Mouse (Mus musculus): ENCODE data around the gene Gpr153.

Gpr153 gene

GRCm38 (mm10) chr4:152273621-152274236 lies at the start of gene Gpr153:
TSS of gene Gpr153 (plus strand) at chr4:152274232.
- WGBS = 3% methylated on average over 41 of the region's 48 CpGs

DNA sequence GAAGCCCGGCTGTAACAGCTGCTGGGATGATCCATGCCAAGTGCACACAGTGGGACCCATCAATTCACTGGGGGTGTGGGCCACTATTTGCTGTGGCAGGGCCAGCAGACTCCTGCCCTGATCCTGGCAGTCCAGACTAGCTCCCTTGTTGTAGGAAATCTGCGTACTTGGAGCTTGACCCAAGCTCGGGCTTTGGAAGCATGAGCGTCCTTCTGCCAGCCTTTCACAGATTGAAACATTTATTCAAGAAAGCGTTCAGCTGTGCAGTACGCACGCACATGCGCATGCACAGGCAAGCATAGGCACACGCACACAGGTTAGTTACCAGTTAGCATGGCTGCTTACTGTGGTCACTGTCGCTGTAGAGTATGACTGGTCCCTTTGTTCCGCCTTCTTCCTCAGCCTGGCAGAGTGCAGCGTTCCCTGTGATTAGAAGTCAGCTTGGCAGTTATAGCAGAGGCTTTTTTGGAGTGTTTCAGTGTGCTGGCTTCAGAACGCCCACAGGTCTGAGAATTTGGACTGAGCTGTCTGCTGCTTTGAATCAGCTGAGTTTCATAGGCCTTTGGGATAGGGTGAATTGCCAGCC lies 47.0 kb upstream of the Gpr153 start:
- 27% methylated on average over 13 of the region's 13 CpGs for WGBS

- WGBS = 73% methylated on average over 12 of the region's 12 CpGs
These were observed 46.1 kb upstream of the Gpr153 start for GRCm38 (mm10) chr4:152227749-152228527.

DNA sequence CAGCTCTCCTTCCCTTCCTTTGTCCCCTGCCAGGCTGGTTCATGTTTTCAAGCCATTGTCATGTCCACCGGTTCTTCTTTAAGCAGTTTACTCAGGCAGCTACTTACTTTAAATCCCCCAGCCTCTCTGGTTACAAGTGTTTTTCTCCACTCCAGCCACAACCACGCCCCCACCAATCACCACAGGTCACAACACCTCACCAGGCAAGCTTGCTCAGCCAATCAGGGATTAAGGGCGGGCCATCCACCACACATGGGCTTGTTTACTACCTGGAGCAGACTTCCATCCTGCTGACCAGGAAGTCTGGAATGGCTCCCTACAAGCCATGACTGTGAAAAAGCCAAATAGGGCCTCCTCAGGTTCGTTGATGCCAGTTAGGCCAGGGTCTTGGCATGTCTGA lies 43.7 kb upstream of the Gpr153 start:
- WGBS = 72% methylated on average over 4 of the region's 4 CpGs

- 85% methylated on average over 7 of the region's 7 CpGs for WGBS
These were observed 42.7 kb upstream of the Gpr153 start for GRCm38 (mm10) chr4:152231326-152231725.

- 96% methylated on average over 4 of the region's 4 CpGs for WGBS
These were observed 41.6 kb upstream of the Gpr153 start for GRCm38 (mm10) chr4:152232411-152232903.

DNA sequence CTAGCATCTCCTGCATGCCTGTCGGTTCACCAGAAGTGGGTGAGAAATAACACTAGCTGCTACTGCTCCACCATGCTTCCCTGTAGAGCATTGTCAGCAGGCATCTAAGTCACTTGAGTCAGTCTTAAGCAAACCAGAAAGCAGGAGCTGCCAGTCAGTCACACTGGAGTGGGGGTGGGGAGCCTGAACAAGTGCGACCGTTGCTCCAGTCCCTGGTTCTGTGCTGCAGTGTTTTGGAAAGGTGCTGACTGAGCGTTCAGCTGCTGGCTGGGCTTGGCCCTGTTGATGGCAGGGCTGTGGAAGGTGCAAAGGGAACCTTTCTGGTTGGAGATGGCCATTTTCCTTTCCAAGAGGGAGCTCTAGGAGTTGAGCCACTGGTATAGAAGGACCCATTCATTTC lies 34.1 kb upstream of the Gpr153 start:
- WGBS = 49% methylated on average over 4 of the region's 4 CpGs

DNA sequence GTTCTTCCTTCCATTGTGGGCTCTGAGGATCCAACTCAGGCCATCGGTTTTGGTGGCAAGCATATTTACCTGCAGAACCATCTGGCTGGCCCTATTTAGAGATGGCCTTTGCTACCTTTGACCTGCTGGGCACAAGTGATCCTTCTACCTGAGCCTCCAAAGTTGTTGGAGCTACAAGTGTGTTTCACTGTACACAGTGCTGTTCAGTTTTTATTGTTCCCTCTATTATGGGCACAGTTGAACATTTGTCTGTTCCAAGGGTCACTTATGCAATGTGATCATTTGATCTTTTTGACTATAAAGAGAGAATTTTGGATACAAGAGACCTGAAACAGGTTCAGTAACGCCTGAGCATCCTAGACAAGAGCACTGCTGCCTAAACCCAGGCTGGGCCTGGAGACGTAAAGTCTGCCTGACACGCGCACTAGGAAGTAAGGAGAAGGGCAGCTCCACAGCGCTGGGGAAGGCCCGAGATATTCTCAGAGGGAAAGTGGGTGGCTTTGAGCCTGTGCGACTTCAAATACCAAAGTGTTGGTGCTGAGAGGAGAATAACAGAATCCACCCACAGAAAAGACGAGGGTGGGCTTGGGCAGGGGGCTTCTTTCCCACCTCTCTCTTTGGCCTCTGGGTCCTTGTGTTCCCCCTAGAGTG lies 30.7 kb upstream of the Gpr153 start:
- WGBS = 56% methylated on average over 9 of the region's 9 CpGs

DNA sequence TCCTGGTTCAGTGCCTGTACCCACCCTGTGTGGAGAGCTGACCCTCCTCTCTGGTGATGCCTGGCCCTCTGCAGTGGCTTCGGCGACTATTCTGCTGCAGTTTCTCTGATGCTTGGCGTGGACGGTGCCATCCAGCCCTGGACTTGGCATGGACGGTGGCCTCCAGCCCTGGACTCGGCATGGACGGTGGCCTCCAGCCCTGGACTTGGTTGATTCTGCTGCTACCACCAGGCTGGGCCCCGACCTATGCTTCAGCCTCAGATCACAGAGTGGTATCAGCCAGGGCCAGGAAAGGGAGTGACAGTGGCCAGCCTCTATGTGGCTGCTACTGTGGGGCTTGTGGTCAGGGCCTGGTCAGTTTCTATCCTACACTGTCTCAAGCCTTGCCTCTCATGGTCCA lies 30.1 kb upstream of the Gpr153 start:
- WGBS = 84% methylated on average over 8 of the region's 8 CpGs

- 59% methylated on average over 11 of the region's 11 CpGs for WGBS
These were observed 29.2 kb upstream of the Gpr153 start for GRCm38 (mm10) chr4:152244545-152245522.

DNA sequence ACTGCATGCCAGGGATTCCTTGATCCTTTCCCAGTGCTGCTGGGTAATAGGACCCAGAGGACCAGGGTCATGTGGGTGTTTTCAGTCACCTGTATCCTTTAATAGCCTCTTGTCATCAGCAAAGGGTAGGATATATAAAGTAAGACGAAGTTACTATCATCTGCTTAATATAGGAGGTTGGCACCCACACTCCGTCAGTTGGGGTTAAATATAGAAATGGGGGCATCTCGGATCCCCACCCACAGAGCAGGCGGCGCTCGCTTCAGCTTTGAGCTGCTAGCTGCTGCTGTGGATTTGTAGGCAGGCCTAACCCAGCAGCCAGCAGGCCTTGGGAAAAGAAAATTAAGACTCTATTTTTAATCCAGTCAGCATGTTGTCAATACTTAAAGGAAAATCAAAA lies 28.0 kb upstream of the Gpr153 start:
- 35% methylated on average over 6 of the region's 6 CpGs for WGBS

- WGBS = 51% methylated on average over 3 of the region's 3 CpGs
These were observed 26.8 kb upstream of the Gpr153 start for GRCm38 (mm10) chr4:152247195-152247594.

- WGBS = 89% methylated on average over 6 of the region's 6 CpGs
These were observed 23.4 kb upstream of the Gpr153 start for GRCm38 (mm10) chr4:152250615-152251014.

GRCm38 (mm10) chr4:152253183-152253759 lies 20.8 kb upstream of the Gpr153 start:
- 65% methylated on average over 9 of the region's 9 CpGs for WGBS

GRCm38 (mm10) chr4:152257070-152257469 lies 17.0 kb upstream of the Gpr153 start:
- 16% methylated on average over 6 of the region's 6 CpGs for whole genome bisulfite sequencing

- 85% methylated on average over 8 of the region's 8 CpGs for WGBS
These were observed 13.6 kb upstream of the Gpr153 start for GRCm38 (mm10) chr4:152260451-152260850.

DNA sequence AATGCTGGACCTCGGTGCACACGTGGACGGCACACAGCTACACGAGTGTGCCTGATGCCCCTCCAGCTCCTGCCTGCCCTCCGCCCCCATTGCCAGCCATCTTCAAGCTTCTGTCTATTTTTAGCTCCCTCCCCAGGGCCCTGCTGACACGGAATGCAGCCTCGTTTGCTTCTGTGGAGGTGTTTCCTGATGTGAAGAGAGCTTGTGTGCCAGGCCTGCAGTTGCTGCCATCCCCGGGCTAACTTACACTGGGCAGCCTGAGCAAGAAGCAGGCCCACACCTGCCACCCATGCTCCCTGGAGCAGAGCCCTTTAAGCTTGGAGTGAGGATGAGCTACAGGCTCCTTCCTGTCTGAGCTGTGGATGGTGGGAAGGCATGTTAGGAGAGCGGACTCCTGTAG lies 11.8 kb upstream of the Gpr153 start:
- 46% methylated on average over 9 of the region's 9 CpGs for WGBS

- WGBS = 85% methylated on average over 9 of the region's 9 CpGs
These were observed 10.9 kb upstream of the Gpr153 start for GRCm38 (mm10) chr4:152263089-152263488.

DNA sequence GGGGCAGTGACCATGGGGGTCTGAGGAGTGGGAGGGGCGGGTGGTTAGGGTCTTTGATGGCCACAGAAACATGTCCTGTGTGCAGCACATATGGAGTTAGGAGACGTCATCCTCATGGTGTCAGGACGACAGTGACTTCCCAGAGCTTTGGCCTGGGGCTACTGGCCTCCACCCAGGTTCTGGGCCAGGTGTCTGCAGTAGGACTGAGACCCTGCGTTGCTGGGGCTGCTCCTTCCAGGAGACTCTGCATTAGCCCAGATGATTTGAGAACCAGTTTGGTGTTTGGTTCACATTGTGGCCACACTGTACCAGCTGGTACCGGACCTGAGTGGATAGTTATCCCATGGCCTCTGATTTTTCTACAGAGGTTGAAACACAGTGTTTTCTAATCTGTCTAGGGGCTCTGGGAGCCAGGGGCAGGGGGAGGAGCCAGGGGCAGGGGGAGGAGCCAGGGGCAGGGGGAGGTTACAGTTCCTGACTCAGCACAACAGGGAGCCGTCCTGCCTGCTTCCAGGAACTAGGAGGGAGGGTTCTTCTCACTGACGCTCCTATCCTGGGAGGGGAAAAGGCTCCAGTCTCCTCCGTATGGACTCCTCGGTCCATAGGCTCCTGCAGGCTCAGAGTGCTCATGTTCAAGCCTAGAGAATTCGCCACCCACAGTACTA lies 10.4 kb upstream of the Gpr153 start:
- 61% methylated on average over 10 of the region's 10 CpGs for WGBS

DNA sequence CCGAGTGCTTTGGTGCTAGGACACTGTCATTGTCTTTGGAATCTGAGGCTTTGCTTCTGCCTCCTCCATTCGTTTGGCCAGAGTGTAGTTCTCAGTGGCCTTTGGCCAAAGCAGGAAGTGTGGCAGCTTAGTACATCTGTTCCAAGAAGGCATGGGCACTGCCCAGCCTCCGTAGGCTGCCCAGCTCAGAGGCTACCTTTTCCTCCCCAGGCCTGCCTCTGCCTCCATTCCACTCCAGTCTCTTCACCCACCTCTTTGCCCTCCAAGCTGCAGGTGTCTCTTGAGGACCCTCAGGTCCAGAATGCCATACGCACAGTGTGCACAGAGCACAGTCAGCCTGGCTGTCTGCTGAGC lies 9.9 kb upstream of the Gpr153 start:
- 43% methylated on average over 4 of the region's 4 CpGs for WGBS

Data from cerebral cortex, adult 2 months (tissue).